Mouse (Mus musculus) heart, embryonic 13.5 days (tissue): Measurements from ENCODE around the gene Col6a2. TPM values are rescaled to one million over a fixed set of nuclear protein-coding genes. Genes with fewer than 3 reads are reported as not detected.
A peak's percentile ranks its signal among the peaks of the same experiment; 100 is the strongest.

Experiments used
- ATAC-seq: fragments of 200-750 bp; cut with Nextera tagmentation; 2 replicates; pipeline ENCODE4 v1.8.0; 2017; ENCODE audit warnings: moderate TSS enrichment; ENCODE audit not compliant: insufficient number of reproducible peaks, low FRiP score, low TSS enrichment; ENCODE audit errors: extremely low read depth
- H3K27ac ChIP-seq: fragments of 300-500 bp; sonication (generic); replicated peaks from 2 replicates; pipeline ENCODE4 v1.5.1; 2015; ENCODE audit warnings: moderate library complexity, mild to moderate bottlenecking, inconsistent platforms
- H3K27me3 ChIP-seq: fragments of 300-500 bp; sonication (generic); replicated peaks from 2 replicates; pipeline ENCODE4 v1.6.1; 2015; ENCODE audit warnings: mild to moderate bottlenecking, inconsistent platforms
- H3K36me3 ChIP-seq: fragments of 300-500 bp; sonication (generic); 2 replicates; pipeline ENCODE4 v1.6.1; 2015; ENCODE audit warnings: mild to moderate bottlenecking, inconsistent platforms
- H3K4me1 ChIP-seq: fragments of 300-500 bp; sonication (generic); 2 replicates; pipeline ENCODE4 v1.6.1; 2015; ENCODE audit warnings: inconsistent platforms
- H3K4me2 ChIP-seq: fragments of 300-500 bp; sonication (generic); 2 replicates; pipeline ENCODE4 v1.6.1; 2015; ENCODE audit warnings: inconsistent platforms, mild to moderate bottlenecking, moderate library complexity
- H3K4me3 ChIP-seq: fragments of 300-500 bp; sonication (generic); 2 replicates; pipeline ENCODE4 v1.5.1; 2015; ENCODE audit warnings: moderate library complexity, mild to moderate bottlenecking, inconsistent platforms
- H3K9ac ChIP-seq: fragments of 300-500 bp; sonication (generic); 2 replicates; pipeline ENCODE4 v1.6.1; 2015; ENCODE audit warnings: inconsistent platforms, mild to moderate bottlenecking, moderate library complexity
- H3K9me3 ChIP-seq: fragments of 300-500 bp; sonication (generic); 2 replicates; pipeline ENCODE4 v1.6.1; 2016; ENCODE audit warnings: inconsistent platforms
- WGBS: fragments of 180-500 bp; shearing (Covaris S2); methylation state at CpG from one replicate; pipeline ENCODE4 v1.1.7; 2015; ENCODE audit warnings: mixed read lengths; 5-methylcytosine and 5-hydroxymethylcytosine counted together
- polyA plus RNA-seq: library from polyadenylated mRNA; unstranded; fragments of >200 nt; fragmentation: Nextera tagmentation; extraction: Ambion mirVana; gene quantifications from 2 replicates; pipeline ENCODE4 v1.2.1, GENCODE M21; 2015

Col6a2 gene
- polyA plus RNA-seq, 1 experiment from 2014 or later, result 51.6 TPM

DNA sequence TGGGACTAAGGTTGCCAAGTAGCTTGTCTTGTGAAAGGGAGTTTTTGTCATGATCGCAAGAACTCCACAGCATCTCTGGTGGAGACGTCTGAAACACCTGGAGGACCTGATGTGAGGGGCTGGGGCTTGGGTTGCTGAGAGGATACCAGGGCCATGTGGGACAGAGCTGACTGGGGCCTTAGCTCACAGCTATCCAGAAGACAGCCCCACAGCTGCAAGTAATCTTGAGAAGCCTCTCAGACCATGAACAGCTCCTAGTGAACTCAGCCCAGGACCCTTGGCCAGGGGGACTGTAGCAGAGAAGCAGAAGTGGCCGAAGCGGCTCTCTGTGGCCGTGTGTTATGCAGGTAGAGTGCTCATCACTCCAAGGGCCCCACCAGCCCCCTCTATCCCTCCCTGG is 11.2 kb upstream of the Col6a2 start:
- Histone ChIP-seq H3K4me3 (no peak overlapping the region), H3K27ac (peak overlapping the region; percentile 16; the same call in 1 of the 2 replicates), H3K27me3 (no peaks in the 10 kb centered on the region), H3K4me2 (no peak overlapping the region), H3K9ac (0 out of 2 replicates have a peak overlapping the region, but pooled peaks have one; percentile 33), H3K36me3 (no peaks in the 10 kb centered on the region), H3K9me3 (no peaks in the 10 kb centered on the region), H3K4me1 (peaks cover 21% of the 10 kb centered on the region)
- 64% methylated on average over 5 of the region's 5 CpGs for WGBS
- ATAC-seq, result no peak

DNA sequence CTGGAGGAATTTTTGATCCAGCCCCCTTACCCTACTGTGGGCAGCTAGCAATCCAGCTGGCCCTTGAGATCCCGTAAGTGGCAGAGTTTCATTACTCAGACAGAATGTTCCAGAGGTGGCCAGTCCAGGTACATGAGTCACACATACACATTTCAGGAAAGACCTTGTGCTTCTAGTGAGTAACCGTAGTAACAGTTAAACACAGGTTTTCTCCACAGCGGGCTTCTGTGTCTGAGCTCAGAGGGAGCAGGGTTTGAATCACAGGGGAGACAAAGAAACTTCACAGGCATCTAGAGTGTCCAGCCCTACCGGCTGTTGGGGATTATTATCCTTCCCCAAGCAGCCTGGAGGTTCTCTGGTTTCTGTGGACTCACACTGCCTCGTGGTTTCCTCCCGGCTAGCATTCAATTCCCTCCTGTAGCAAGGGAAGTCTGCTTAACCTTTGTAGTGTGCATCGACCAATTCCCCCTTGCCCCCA is 10.7 kb upstream of the Col6a2 start:
- no peak overlapping the region for H3K4me3 ChIP-seq
- 0 out of 2 replicates have a peak overlapping the region, but pooled peaks have one; percentile 33 for H3K9ac ChIP-seq
- 56% methylated on average over 7 of the region's 7 CpGs for WGBS
- peak overlapping the region; percentile 16; the same call in 1 of the 2 replicates for H3K27ac ChIP-seq
- ATAC-seq, result no peak
- H3K4me2 ChIP-seq, result no peak overlapping the region
- no peaks in the 10 kb centered on the region for H3K36me3 ChIP-seq
- H3K27me3 ChIP-seq, result no peaks in the 10 kb centered on the region
- H3K9me3 ChIP-seq, result no peaks in the 10 kb centered on the region
- H3K4me1 ChIP-seq, result peaks cover 21% of the 10 kb centered on the region

DNA sequence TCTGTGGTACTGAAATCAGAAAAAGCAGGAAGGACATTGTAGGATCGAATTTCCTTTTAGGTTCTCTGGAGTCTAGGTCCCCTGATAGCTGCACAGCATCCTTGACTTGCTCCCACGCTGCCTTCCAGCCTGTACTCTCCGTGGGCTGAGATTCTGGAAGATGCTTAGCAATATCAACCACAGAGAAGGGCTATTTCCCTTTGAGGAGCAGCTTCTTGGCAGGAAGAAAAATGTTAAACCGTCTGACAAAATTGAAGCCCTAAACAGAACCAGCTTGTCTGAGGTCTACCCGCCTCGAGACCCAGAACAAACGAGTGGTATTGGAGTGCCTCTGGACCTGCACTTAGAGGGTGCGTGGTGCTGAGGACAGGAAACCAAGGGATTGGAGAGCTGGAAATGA is 9.2 kb upstream of the Col6a2 start:
- 62% methylated on average over 8 of the region's 8 CpGs for WGBS
- ATAC-seq, result no peak; the same call in 1 of the 2 replicates
- no peak overlapping the region for H3K27ac ChIP-seq
- no peak overlapping the region for H3K4me3 ChIP-seq
- H3K9ac ChIP-seq, result no peak overlapping the region
- no peak overlapping the region for H3K4me2 ChIP-seq
- no peaks in the 10 kb centered on the region for H3K9me3 ChIP-seq
- H3K27me3 ChIP-seq, result no peaks in the 10 kb centered on the region
- H3K4me1 ChIP-seq, result peaks cover 21% of the 10 kb centered on the region
- no peaks in the 10 kb centered on the region for H3K36me3 ChIP-seq

DNA sequence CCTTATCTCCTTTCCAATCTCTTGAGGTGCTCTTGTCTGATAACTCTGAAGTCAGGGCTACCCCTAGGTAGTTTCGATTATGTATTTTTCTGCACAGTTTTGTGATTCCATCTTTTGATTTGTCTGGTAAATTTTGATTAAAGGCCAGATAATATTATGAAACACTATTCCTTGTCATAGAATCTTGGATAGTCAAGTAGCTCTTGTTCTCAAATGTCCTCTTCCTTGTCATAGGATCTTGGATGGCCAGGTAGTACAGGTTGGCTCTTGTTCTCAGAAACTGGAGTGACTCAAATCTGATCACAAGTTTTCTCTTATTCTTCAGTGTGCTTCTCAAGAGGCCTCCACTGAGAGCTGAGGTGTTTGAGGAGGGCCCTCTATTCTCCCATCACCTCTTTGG is 7.2 kb upstream of the Col6a2 start:
- Histone ChIP-seq H3K4me2 (no peak overlapping the region), H3K9ac (no peak overlapping the region), H3K4me1 (peaks cover 13% of the 10 kb centered on the region), H3K36me3 (no peaks in the 10 kb centered on the region), H3K27ac (no peak overlapping the region), H3K27me3 (no peaks in the 10 kb centered on the region), H3K4me3 (no peak overlapping the region), H3K9me3 (no peaks in the 10 kb centered on the region)
- no peak for ATAC-seq
- WGBS, result 89% methylated on average over 1 of the region's 1 CpGs

DNA sequence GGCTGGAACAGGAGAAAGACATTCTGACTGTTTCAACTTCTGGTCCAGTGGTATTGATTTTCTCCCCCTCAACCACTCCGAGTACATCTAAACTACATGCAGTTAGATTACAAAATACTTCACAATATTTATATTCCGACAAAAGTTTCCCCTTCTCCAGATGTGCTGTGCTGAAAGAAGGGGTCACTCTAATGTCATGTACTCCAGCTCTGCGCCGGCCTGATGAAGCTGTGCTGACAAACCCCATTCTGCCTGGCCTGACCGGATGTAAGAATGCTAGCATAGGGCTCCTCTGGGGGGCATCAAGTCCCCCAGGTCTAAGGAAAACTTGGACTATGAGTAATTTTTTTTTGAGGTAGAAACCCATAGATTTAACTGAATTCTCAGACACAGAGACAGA is 4.3 kb upstream of the Col6a2 start:
- no peak for ATAC-seq
- Histone ChIP-seq H3K4me1 (peaks cover 15% of the 10 kb centered on the region), H3K4me3 (no peak overlapping the region), H3K27ac (no peak overlapping the region), H3K27me3 (no peaks in the 10 kb centered on the region), H3K9ac (no peak overlapping the region), H3K4me2 (no peak overlapping the region), H3K36me3 (no peaks in the 10 kb centered on the region), H3K9me3 (no peaks in the 10 kb centered on the region)
- WGBS, result 75% methylated on average over 5 of the region's 5 CpGs

DNA sequence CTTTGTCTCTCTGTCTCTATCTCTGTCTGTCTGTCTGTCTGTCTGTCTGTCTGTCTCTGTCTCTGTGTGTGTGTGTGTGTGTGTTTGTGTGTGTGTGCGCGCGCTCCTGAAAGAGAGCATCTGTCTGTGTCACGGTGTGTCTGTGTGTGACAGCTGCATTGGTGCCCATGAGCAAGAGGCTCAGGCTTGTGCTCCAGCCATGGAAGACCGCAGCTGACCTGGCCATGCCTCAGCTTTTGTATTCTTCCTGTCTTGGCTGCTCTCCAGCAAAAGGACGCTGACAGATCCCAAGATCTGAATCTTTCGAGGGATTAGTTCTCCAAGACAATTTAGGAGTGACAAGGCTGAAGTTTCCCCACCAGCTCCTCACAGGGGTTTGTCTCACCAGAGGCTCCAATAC is 1.5 kb upstream of the Col6a2 start:
- no peak overlapping the region for H3K9ac ChIP-seq
- 64% methylated on average over 7 of the region's 7 CpGs for WGBS
- H3K9me3 ChIP-seq, result no peaks in the 10 kb centered on the region
- H3K27ac ChIP-seq, result no peak overlapping the region
- no peaks in the 10 kb centered on the region for H3K27me3 ChIP-seq
- no peak for ATAC-seq
- no peak overlapping the region for H3K4me2 ChIP-seq
- no peaks in the 10 kb centered on the region for H3K36me3 ChIP-seq
- no peak overlapping the region for H3K4me3 ChIP-seq
- peaks cover 29% of the 10 kb centered on the region for H3K4me1 ChIP-seq

DNA sequence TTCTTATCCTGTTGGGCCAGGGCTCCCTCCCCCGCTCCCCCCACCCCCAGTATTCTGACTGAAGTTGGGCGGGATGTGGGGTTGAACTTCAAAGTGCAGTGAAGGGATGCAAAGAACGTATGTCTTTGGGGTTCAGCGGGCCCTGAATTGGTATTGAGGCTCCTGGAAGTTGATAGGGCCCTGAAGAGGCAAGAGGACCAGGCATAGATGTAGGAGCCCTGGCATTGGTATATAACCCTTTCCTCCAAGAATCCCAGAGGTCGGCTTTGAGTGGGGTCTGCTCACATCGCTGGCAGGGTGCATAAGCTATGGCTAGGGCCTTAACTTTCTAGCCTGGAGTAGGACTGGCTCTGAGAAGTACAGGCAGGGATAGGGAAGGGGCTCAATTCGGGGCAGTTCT is 304 bp upstream of the Col6a2 start:
- Histone ChIP-seq H3K9me3 (no peaks in the 10 kb centered on the region), H3K27ac (peak overlapping the region; percentile 46), H3K4me2 (peak overlapping the region; percentile 71), H3K36me3 (no peaks in the 10 kb centered on the region), H3K9ac (peak overlapping the region; percentile 85), H3K27me3 (no peaks in the 10 kb centered on the region), H3K4me1 (peaks cover 29% of the 10 kb centered on the region), H3K4me3 (peak overlapping the region; percentile 60)
- ATAC-seq, result 0 out of 2 replicates have a peak, but pooled peaks have one; percentile 23
- 14% methylated on average over 7 of the region's 7 CpGs for WGBS

DNA sequence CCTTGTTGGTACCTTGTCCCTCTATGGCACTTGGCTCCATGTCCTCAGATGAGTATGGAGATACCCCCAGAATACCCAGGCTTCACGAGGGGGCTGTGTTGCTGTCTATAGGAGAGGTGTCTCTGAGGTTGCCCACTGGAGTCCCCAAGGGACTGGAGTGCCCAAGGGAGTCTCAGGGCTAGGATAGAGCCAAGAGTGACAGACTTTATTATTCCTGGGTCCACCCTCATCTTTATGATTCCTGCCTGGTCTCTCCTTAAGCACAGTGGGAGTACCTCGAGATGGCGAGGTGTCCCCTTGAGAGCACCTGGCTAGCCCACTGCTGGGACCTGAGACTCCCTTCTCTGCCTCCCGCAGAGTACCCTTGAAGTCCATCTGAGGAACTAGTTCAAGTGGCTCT is 1.0 kb downstream of the Col6a2 start:
- Histone ChIP-seq H3K4me1 (peaks cover 29% of the 10 kb centered on the region), H3K27ac (no peak overlapping the region), H3K4me2 (peak overlapping the region; percentile 71), H3K36me3 (peaks cover 2% of the 10 kb centered on the region; the same call in 1 of the 2 replicates), H3K9me3 (no peaks in the 10 kb centered on the region), H3K9ac (peak overlapping the region; percentile 85), H3K27me3 (no peaks in the 10 kb centered on the region), H3K4me3 (peak overlapping the region; percentile 60)
- no peak for ATAC-seq
- WGBS, result 71% methylated on average over 4 of the region's 4 CpGs

DNA sequence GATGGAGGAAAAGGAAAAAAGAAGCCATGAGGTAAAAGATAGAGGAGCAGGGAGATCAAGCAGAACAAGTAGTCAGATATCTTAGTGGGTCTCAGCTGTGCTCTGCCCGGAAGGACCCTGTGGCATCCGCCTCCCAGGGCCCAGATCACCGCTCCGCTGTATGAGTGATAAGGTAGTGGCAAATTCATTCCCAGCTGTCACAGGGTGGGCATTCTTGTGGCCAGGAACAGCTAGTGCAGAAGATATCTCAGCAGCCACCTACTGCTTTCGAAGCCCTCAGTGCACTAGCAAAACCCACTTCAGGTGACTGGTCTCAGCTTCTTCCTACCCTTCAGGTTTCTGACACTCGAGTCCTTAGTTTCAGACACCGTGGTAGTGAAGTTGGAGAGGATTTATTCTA is 11.0 kb downstream of the Col6a2 start:
- no peak for ATAC-seq
- Histone ChIP-seq H3K9ac (no peak overlapping the region; the same call in 1 of the 2 replicates), H3K4me2 (no peak overlapping the region), H3K27me3 (no peaks in the 10 kb centered on the region), H3K36me3 (peaks cover 67% of the 10 kb centered on the region), H3K9me3 (no peaks in the 10 kb centered on the region), H3K4me1 (peaks cover 11% of the 10 kb centered on the region), H3K27ac (no peak overlapping the region; the same call in 1 of the 2 replicates), H3K4me3 (no peak overlapping the region)
- 52% methylated on average over 7 of the region's 7 CpGs for WGBS

DNA sequence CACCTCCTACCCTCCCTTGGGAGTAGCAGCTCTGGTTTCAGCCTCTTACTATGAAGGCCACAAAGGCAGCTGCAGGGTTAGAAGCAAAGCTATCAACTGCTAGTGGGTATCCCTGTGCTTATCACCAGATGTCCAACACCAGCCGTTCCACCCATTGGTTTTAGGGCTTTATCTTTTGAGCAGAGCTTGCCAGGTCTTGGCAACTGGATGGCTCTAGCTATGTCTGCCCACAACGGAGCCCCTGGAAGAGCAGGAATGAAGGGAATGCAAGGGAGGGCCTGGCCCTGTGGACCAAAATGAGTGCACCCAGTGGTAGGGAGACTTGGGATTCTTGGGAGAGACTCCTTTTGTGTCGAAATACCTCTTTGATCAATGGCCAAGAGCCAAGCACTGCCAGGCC is 20.7 kb downstream of the Col6a2 start:
- Histone ChIP-seq H3K4me2 (no peak overlapping the region), H3K4me1 (peaks cover 11% of the 10 kb centered on the region), H3K4me3 (no peak overlapping the region), H3K36me3 (peaks cover 67% of the 10 kb centered on the region), H3K27ac (peak overlapping the region; percentile 36; the same call in 1 of the 2 replicates), H3K9ac (no peak overlapping the region), H3K9me3 (no peaks in the 10 kb centered on the region), H3K27me3 (no peaks in the 10 kb centered on the region)
- no peak for ATAC-seq
- 28% methylated on average over 3 of the region's 3 CpGs for WGBS

DNA sequence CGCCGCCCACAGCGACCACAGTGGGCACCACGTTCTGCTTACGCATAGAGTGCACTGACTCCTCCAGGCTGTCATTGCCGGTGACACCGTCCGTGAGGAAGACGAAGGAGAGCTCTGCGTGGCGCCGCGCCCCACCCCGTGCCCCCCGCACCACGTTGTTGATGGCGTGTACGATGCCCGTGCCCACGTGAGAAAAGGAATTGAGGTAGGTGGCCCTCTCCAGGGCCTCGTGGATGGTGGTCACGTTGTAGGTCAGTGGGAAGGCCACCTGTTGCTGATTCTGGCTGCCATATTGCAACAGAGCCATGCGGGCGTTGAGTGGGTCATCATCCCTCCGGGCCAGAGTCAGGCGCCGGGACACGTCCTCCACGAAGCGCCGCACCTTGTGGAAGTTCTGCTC is 27.1 kb downstream of the Col6a2 start:
- 87% methylated on average over 31 of the region's 31 CpGs for WGBS
- Histone ChIP-seq H3K4me1 (no peaks in the 10 kb centered on the region), H3K9me3 (no peaks in the 10 kb centered on the region), H3K36me3 (peaks cover 25% of the 10 kb centered on the region), H3K27ac (no peak overlapping the region), H3K4me2 (no peak overlapping the region), H3K9ac (no peak overlapping the region), H3K27me3 (no peaks in the 10 kb centered on the region), H3K4me3 (no peak overlapping the region)
- ATAC-seq, result no peak

DNA sequence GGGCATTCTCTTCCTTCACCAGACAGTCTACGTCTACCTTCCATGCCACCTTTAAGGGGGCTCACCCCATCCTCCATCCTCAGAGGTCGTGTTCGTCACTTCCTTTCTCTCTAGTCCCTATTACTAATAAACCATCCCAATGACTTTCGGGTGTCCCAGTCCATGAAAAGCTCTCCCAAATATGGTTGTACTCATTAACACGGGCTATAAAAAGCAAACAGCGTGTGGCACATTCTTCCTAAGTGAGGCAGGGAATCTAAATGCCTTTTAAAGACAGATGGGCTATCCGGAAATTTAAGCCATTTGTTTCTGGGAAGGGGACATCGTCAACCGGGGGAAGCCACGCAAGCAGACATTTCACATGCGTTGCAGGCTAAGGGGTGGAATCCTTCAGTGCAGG is 33.2 kb downstream of the Col6a2 start:
- Histone ChIP-seq H3K4me2 (0 out of 2 replicates have a peak overlapping the region, but pooled peaks have one; percentile 5), H3K4me3 (no peak overlapping the region), H3K9me3 (no peaks in the 10 kb centered on the region), H3K4me1 (peaks cover 24% of the 10 kb centered on the region), H3K9ac (peak overlapping the region; percentile 28; the same call in 1 of the 2 replicates), H3K27me3 (no peaks in the 10 kb centered on the region), H3K27ac (peak overlapping the region; percentile 88), H3K36me3 (no peaks in the 10 kb centered on the region)
- no peak; the same call in 1 of the 2 replicates for ATAC-seq
- 44% methylated on average over 11 of the region's 11 CpGs for WGBS
